Mouse (Mus musculus): ENCODE results near the gene Cib2.
"Not testable (repeated sequence)": the region's sequence is repeated elsewhere in the genome, so short reads cannot be mapped to it uniquely, and the experiment has no call there.

Gene Cib2

DNA sequence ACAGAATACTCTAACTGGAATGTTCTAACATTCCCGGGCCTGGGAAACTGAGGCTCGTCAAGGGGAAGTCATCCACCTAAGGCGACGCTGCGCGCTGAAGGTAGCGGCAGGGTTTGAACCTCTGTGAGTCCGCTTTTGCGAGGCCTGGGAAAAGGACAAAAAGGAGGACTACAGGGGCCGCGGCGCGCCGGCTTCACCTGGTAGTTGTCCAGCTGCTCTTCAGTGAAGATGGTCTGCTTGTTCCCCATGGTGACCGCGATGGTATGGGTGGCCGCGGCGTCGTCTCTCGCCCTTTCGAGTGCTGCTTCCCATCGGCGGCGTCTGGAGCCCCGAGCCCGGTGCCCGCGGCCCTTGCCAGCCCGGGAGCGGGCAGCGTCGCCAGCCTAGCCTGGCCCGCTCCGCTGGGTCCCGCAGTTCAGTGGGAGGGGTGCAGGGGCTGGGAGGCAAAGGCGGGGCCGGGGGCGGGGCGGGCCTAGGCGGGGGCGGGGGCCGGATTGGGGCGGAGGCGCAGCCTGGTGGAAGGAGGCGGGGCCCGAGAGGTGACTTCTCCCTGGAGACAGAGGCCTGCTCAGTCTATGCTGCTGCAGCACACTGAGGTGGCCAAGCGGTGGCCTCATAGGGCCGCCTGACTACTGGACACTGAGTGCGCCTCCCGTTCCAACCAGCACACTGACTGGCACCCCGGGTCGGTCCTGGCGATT, at the start of gene Cib2:
Gene Cib2, minus strand, starts transcription at position 448 of the 701 bp plus-strand sequence.
- DNase-seq: peak; percentile 91

DNA sequence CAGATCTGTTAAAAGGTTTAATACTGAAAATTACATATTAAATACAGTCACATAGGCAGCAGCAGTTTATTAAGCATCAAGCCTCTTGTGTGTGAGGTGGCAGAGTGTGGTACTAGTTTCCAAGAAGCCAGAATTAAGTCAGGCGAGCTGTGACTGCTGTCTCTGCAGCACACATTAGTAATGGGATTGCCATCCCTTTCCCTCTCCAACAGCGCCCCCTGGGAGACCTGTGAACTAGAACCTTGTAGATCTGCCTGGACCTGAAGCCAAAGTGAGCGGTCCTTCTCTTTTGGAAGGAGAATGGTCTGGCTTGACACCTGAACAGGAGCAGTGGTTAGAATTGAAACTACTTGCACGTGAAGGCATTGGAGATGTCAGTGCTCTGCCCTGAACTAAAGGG, 44.9 kb upstream of the Cib2 start:
- peak; percentile 79 for DNase-seq

DNA sequence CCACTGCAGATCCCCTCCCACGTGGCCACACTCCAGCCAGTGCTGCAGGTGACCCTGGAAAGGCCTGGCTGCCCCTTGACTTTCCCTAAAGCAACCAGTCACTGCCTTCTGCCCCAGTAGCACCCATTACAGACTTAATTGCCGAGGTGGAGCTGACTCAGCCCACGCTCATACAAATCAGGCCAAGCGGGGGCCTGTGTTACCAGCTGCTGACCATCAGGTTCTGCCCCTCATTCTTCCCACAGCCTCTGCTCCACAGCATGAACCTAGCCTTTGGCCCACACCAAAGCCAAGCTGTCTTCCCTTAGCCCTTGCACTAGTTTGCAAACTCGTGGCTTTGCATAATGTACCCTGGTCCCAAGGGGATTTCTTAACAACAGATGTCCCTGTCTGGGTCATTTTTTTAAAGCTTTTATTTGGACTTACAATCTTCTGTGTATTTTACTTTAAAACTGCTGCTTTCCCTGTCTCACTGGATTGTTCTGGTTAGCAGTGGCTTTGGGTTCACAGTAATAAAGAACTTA, 44.2 kb upstream of the Cib2 start:
- no peak for DNase-seq

DNA sequence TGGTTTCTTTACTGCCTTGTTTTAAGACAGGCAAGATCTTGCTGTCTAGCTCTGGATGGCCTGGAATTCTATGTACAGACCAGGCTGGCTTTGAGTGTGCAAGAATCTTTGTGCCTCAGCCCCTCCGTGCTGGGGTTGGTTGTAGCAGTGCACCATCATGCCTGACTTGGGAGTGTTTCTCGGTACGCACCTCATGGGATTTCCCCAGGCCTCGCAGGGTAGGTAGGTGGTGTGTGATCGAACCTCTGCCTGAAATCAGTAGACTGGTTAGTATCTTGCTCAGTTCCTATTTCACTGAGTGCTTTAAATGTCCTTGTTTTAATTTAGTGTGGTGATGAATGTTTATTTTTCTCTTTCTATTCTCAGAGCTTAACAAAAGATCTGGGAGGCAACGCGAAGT, 42.9 kb upstream of the Cib2 start:
- DNase-seq: no peak

DNA sequence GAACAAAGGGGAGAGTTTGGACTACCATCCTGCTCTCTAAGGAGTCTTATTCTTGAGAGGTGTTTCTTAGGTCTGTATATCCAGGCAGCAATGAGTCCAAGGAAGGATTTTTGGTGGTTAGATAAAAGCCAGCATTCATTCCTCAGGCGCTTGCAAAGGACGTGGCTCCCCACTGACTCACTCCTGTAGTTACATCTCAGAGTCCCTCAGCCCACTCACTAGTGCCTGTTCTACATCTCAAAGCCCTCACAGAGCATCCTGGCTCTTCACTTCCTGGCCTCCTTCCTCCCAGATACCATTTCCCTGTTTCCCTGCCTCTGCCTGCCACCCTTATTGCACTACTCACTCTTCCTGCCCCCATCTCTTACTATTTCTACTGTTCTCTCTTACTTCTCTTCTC, 42.4 kb upstream of the Cib2 start:
- DNase-seq: no peak

DNA sequence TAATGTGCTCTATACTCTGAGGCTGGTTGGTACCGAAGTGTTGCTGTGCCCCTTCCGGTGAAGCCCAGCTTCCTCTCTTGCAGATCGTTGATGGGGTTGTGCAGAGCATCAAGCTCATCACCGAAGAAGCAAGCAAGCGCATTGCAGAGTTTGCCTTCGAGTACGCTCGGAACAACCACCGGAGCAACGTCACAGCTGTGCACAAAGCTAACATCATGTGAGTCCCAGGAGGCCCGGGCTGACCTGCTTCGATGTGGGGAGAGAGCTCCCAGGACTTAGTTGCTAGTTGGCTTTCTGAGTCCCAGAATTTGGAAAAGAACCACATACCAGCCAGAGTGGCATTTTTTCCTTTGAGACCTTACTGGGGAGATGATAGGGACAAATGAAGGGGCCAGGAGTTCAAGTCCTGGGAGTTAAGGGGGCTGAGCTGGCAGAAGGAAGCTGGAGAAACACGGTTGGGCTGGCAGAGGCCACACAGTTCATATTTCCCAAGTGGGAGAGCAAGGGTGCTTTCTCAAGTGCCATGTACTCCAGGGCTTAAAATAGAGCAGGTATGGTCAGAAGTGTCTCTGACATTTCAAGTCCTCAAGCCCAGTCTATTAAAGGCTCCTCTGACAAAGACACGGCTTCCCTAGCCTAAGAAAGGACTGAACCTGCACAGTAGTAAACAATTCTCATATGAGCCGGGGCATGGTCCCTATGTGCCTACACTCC, 36.9 kb upstream of the Cib2 start:
- no peak for DNase-seq

DNA sequence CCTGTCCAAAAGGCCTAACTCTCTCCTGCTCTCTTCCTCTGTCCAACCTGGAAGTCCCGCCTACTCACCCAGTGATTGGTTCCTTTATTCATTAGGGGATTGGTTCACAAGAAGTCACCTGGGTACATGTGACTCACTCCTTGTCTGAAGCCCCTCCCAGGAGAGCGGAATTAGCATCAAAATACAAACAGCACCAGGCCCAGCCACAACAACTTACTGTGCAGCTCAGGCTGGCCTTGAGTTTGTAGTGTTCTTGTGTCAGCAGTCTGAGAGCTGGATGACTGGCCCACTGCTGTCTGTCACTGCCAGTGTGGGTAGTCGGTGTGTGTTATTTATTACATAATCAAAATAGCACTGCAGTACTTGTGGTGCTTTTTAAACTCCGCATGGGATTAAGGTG, 33.6 kb upstream of the Cib2 start:
- DNase-seq: not testable (repeated sequence)

DNA sequence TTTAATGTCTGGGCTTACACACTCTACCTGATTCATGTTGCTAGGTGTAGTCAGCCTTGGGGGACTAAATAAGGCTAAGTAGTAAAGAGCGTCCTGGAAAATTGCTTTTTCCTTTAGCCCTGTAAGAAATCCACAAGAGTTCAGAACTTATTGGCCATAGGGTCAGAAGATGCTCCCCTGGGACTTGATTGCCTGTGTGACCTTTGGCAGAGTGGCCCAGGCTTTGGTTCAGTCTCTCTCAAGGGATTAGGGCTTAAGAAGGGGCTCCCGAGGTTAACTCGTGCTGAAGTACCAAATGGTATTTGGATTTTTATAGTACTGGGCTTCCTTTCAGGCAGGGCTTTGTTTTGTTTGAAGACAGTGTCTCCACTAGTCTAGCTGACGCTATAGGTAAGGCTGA, 27.8 kb upstream of the Cib2 start:
- DNase-seq: no peak

DNA sequence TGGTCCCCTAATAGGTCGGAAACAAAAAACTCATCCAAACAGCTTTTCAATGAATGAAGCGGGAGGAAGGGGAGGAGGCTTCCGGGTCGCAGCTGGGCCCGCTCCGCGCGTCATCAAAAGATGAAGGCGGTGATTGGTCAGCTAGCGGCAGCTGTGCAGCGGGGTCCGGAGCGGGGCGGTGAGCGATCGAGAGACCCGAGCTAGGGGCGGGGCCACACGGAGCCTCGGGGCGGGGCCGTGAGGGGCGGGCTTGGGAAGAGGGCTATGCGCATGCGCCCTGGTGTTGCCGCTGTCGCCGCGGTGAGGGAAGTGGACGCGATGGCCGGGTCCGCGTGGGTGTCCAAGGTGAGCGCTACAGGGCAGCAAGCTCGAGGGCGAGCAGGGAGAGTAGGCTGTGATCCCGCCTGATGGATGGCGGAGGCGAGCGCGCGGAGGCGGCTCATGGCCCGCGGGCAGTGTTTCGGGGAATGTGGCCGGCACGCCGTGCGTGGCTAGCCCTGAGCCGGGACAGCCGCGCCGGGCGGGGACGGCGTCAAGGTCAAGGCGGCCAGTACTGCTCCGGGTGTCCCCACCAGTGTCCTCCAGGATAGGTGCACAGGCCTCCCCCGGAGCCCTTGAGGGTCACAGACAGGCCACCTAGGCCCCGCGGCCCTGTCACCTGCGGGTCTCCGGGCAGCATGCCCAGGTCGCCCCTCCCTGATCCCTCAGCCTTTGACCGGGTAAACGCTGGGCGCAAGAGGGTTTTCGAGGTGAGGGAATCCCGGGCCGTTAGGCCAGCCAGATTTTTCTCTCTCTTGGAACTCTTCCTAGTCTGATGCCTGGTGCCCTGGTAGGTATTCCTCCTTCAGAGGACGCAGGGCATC, 26.4 kb upstream of the Cib2 start, which contains the start of gene Idh3a:
Gene Idh3a, plus strand, starts transcription at position 136 of the 863 bp plus-strand sequence.
- DNase-seq: peak; percentile 100

DNA sequence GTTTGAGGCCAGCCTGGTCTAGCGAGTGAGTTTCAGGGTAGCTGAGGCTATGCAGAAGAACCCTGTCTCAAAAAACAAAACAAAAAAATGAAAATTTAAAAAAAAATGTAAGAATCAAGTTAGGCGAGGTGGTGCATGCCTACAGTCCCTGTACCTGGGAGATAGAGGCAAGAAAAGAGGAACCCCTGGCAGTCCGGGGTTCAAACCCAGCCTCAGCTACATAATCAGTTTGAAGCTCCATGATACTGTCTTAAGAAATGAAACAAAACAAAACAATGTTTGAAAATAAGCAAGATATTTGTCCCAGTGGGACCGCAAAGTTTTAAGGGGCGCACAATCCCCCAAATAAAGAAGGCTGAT, 25.8 kb upstream of the Cib2 start:
- DNase-seq: no peak

DNA sequence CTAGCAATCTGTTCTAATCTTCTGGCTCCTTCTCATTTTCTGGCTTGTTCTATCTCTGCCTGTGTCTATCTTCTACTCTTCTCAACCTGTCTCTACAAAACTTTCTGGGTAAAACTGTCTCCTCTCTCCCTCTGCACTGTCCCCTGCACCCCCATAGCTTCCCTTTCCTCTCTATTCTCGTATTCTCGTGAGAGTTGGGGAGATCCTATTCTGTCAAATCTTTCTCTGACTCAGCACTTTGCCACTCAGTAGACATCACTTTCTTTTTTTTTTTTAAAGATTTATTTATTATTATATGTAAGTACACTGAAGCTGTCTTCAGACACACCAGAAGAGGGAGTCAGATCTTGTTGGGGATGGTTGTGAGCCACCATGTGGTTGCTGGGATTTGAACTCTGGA, 24.1 kb upstream of the Cib2 start:
- DNase-seq: not testable (repeated sequence)

DNA sequence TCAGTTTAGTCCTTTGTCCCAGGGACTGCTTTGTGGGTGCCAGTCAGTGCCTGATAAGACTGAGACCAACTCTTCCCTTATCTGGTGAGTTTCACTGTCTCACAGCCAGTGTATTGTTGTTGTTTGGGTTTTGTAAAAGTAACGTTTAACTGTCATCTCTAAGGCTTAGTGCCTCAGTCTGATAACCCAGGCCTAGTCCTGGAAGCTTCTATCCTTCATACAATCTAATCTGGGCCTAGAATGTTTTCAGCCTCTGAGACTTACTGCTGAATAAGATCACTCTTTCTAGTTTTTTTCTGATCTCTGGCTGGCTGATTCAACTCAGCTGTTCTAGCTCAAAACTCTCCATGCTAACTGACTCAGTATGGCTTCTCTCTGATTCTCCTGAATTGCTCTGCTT, 23.7 kb upstream of the Cib2 start:
- DNase-seq: no peak

DNA sequence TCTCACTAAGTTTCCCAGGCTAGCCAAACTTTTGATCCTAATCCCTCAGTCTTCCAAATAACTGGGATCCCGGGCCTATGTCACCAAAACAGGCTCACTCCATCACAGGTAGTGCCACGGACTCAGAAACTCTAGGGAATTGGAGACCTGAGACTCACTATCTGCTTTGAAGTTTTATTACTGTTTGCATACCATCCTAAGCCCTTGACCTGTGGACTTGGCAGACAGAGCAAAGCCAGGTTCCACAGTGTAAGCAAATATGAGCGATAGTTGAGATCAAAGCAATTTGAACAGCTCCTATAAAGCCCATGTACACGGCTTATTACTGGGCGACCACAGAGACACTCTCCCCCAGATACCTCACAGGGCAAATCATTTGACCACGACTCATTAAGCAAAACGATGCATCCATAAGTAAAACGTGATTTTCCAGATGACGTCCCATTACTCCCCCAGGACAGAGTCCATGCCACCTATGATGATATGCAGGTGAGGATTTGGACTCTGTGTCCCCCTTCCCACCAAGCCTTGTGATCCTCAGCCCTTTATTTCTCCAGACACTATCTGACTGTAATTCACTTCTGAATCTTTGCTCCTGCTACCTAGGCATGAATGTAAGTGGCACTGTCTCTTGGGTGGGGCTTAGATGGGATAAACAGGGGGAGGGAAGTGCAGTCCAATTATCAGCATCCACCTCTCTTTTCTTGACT, 11.3 kb upstream of the Cib2 start:
- DNase-seq: no peak

DNA sequence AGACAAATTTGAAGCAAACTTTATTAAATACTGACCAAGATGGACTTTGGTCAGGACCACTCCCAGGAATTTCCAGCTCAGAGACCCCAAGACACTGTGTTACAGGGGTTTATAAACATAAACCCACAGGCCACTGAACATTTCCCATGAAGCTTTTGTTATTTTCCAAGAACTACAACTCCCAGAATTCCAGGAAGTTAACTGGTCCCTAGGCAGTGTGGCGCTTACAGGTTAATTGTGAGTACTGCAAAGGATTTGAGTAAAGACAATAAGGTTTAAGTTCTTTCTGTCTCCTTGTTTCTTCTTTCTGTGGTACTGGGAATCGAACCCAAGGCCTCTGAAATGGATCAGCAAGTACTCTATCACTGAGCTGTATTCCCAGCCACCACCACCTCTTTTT, 8.7 kb upstream of the Cib2 start:
- no peak for DNase-seq

DNA sequence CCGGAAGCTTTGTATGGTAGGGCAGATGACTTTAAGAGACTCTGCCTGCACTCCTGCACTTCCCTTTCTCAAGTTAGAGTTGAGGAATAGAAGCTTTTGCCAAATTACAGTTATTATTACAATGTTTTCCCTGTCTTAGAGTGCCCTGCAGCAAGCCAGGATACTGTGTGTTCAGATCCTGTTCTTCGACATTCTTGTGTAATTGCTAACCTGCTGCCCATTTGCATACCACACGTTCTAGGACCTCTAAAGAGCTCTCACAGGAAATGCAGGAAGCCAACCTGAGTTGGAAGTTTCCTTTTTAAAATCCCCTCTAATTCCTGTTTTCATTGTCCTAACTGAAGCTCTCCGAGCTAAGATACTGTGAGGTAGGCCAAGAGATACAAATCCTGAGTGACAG, 6.9 kb upstream of the Cib2 start:
- no peak for DNase-seq

DNA sequence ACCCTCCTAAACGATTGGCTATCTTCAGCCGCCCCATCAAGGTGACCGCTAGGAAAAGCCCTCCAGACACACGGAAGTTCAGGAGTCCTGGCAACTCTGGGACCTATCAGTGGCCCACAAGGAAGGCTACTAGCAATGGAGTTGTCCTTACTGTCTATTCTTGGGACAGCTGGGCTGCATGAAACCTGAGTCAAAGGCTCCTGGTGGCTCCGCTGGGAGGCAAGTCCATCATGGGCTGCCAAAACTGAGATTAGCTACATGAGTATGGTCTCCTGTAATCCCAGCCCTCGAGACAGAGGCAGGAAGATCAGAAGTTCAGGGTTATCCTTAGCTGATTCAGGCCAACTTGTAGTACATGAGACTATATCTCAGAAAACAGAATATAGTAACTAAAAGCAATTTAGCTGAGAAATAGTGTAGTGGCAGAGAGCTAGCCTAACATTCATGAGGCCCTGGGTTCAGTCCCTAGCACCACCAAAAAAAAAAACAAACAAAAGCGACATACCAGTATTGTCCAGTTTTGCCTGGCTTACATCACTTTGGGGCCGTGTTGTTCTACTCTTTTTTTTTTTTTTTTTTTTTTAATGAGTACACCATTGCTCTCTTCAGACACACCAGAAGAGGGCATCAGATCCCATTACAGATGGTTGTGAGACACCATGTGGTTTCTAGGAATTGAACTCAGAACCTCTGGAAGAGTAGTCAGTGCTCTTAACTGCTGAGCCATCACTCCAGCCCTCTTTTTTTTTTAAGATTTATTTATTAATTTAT, 998 bp upstream of the Cib2 start:
- no peak for DNase-seq

DNA sequence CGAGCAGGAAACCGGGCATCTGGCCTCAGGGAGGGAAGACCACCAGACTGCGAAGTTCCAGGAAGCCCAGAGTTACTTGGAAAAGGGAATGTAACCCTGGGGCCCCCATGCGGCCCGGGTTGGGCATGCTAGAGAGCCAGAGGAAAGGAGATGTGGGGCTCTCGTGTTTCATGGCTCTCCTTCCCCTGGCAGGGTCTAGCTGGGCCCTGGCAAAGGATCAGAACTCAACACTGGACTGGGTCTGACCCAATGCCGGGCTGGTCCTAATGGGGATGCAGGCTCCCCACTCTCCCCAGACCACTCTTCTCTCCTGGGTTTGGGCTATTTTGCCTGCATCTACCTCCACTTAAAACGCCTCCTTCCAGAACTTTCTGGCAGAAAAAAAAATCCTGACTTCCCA, 1.3 kb downstream of the Cib2 start:
- no peak for DNase-seq

DNA sequence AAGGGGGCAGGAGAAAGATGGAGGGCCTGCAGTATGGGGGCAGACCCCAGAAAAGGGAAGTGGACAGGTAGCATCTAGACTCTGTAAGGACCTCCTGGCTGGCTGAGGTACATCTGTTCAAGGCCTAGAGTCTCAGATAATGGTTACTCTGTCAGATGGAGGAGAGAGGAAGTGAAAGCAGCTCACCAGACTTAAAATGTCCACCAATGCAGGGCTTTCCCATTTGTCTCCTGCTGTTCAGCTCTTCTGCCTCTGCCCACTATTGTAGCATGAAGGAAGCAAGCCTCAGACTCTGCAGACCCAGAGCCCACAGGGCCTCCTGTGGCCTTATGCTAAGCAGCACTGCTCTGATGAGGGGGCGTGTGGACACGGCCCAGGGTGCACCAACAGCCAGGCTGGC, 5.0 kb downstream of the Cib2 start:
- no peak for DNase-seq

DNA sequence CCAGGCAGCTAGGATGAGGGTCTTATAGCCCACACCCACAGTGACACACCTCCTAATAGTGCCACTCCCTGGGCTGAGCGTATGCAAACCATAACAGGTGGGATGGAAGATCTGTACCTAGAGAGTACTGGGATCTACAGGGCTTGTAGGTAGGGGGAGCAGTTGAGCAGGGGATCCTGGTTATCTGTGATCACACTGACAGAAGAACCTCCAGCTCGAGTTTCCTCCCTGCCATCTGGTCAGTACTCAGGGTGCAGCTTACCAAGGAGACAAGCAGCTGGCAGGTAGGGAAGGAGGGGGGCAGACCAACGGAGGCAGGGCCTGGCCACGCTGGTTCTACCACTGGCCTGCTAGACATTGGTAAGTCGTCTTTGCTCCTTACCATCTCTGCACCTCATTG, 7.6 kb downstream of the Cib2 start:
- peak; percentile 51 for DNase-seq

DNA sequence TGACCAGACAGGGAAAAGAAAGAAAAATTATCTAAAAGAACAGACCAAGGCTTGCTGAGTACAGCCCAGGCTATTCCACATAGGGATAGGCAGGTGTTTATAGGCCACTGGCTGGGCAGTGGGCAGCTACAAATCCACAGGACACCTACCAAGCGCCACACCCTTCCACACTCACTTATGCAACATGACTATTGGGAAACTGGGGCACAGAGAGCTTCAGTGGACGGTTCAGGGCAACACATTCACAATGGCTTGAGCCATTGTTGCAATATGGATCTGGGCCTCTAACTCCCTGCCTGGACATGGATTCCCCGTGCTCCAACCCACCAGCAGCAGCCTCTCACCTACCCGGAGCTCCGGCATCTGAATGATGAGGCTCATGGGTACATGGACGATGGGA, 10.6 kb downstream of the Cib2 start:
- no peak for DNase-seq

DNA sequence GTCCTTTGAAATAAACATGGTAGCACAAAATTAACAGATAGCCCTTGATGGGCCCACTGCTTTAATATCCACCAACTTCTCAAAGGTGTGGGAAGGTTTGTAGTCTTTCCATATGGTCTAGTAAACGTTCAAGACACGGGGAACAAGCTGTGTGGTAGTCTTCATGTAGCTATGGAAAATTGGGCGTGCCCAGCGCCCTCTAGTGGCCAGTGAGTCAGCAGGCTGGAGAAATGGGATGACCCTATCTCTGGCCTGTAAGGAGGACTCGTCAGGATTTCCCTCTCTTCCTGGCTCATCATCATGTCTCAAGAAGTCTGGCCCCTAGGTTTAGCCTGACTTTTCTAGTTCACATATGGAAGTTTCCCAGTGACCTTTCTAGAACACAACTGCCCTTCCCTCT, 12.5 kb downstream of the Cib2 start:
- peak; percentile 76 for DNase-seq

DNA sequence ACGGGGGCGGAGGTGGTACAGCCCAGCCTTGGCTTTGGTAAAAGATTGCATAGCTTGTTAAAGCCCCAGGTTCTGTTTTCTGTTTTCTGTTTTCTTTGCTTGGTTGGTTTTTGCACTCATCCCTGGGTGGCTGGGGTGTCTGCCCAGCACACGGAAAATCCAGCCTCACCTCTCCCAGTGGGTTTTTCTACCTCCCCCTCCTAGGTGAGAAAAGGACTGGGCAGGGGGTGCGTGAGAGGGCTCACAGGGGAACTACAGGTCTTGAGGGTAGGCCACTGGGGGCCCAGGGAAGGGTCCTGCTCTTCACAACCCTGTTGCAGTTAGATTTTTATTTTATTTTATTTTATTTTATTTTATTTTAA, 15.1 kb downstream of the Cib2 start:
- no peak for DNase-seq

Measured in kidney, postnatal 10 days (tissue).